Mouse (Mus musculus) cerebellum, adult 11-12 months (tissue): ENCODE data around the gene Gm28363.
"Not testable (repeated sequence)": the region's sequence is repeated elsewhere in the genome, so short reads cannot be mapped to it uniquely, and the experiment has no call there.

Source experiments
- DNase-seq: peaks from one replicate; pipeline ENCODE4 v3.0.0; 2022

The Gm28363 gene

GRCm38 (mm10) chr1:117696831-117697230, at the start of gene Gm28363:
Gene Gm28363, plus strand, starts transcription at chr1:117697131.
- not testable (repeated sequence) for DNase-seq

- not testable (repeated sequence) for DNase-seq
These were observed 46.7 kb upstream of the Gm28363 start for GRCm38 (mm10) chr1:117650236-117650635.
